Mouse (Mus musculus) liver, embryonic 11.5 days (tissue): ENCODE data around the gene Rasal2. TPM values are rescaled to one million over a fixed set of nuclear protein-coding genes. Genes with fewer than 3 reads are reported as not detected.

Source experiments
- ATAC-seq: fragments of 200-750 bp; cut with Nextera tagmentation; replicated peaks from 2 replicates; pipeline ENCODE4 v1.8.0; 2017; ENCODE audit warnings: moderate number of reproducible peaks, mild to moderate bottlenecking, moderate TSS enrichment, moderate library complexity; ENCODE audit not compliant: low FRiP score
- DNase-seq: peaks from one replicate; pipeline ENCODE4 v3.0.0-alpha.2; 2017; ENCODE audit warnings: low spot score
- H3K27ac ChIP-seq: fragments of 300-500 bp; sonication (generic); 2 replicates; pipeline ENCODE4 v1.5.1; 2014; ENCODE audit warnings: mild to moderate bottlenecking, low read depth, low read length, control low read depth
- H3K27me3 ChIP-seq: fragments of 300-500 bp; sonication (generic); replicated peaks from 2 replicates; pipeline ENCODE4 v1.6.1; 2014; ENCODE audit warnings: low read length, mixed read lengths; ENCODE audit not compliant: control insufficient read depth, insufficient read depth
- H3K36me3 ChIP-seq: fragments of 300-500 bp; sonication (generic); 2 replicates; pipeline ENCODE4 v1.6.1; 2014; ENCODE audit warnings: mild to moderate bottlenecking, low read length, moderate library complexity, mixed read lengths; ENCODE audit not compliant: control insufficient read depth, insufficient read depth
- H3K4me1 ChIP-seq: fragments of 300-500 bp; sonication (generic); replicated peaks from 2 replicates; pipeline ENCODE4 v1.6.1; 2014; ENCODE audit warnings: low read length, mixed read lengths; ENCODE audit not compliant: control insufficient read depth, insufficient read depth
- H3K4me2 ChIP-seq: fragments of 300-500 bp; sonication (generic); 2 replicates; pipeline ENCODE4 v1.6.1; 2014; ENCODE audit warnings: mild to moderate bottlenecking, control low read depth, moderate library complexity
- H3K4me3 ChIP-seq: fragments of 300-500 bp; sonication (generic); 2 replicates; pipeline ENCODE4 v1.5.1; 2014; ENCODE audit warnings: low read depth, low read length, control low read depth
- H3K9ac ChIP-seq: fragments of 300-500 bp; sonication (generic); 2 replicates; pipeline ENCODE4 v1.6.1; 2014; ENCODE audit warnings: low read depth, low read length, control low read depth
- H3K9me3 ChIP-seq: fragments of 300-500 bp; sonication (generic); 2 replicates; pipeline ENCODE4 v1.6.1; 2016; ENCODE audit warnings: low read length, inconsistent platforms, mixed read lengths; ENCODE audit not compliant: control insufficient read depth
- WGBS: fragments of 180-500 bp; shearing (Covaris S2); extraction: QIAGEN DNeasy Blood & Tissue Kit; methylation state at CpG from one replicate; pipeline ENCODE4 v1.1.7; 2014; 5-methylcytosine and 5-hydroxymethylcytosine counted together
- polyA plus RNA-seq: library from polyadenylated mRNA; unstranded; fragments of >200 nt; fragmentation: Nextera tagmentation; extraction: Ambion mirVana; gene quantifications from 2 replicates; pipeline ENCODE4 v1.2.1, GENCODE M21; 2014

Rasal2 gene
- polyA plus RNA-seq, 1 experiment from 2014 or later, result 3.9 TPM

DNA sequence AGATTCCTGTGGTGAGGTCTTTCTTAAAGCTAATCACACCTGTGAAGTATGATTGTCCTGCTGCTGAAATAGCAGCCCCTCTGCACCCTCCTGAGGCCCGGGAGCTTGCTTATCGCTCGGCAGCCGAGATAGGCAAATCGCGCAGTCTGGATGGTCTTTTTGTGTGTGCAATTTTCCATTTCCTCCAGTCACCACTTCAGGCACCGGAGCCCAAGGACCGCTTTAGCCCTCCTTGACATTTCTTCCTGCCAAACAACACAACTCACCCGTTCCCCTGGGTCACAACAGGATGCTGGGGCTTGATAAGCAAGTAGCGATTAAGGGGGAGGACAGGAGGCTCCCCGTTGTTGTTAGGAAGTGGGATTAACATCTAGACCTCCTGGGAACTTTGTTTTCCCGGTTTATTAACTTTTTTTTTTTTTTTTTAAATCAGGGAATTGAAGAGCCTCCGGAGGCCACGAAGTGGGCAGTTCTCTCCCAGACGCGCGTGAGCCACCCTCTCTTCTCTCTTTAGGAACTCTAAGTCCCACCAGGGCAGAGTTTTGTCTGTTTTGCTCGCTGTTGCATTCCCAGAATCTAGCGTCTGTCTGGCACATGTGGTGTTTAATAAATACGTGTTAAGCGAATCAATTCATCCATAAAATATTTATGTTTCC is 37.7 kb upstream of the Rasal2 start:
- H3K36me3 ChIP-seq, result no peaks in the 10 kb centered on the region
- no peak overlapping the region for H3K27ac ChIP-seq
- H3K9me3 ChIP-seq, result no peaks in the 10 kb centered on the region
- peak overlapping the region; percentile 78 for H3K4me2 ChIP-seq
- 4% methylated on average over 21 of the region's 21 CpGs for WGBS
- 0 out of 2 replicates have a peak overlapping the region, but pooled peaks have one; percentile 9 for H3K9ac ChIP-seq
- H3K4me3 ChIP-seq, result peak overlapping the region; percentile 33
- peaks cover 14% of the 10 kb centered on the region for H3K4me1 ChIP-seq
- DNase-seq (no peak), ATAC-seq (peak; percentile 50)
- no peaks in the 10 kb centered on the region for H3K27me3 ChIP-seq

DNA sequence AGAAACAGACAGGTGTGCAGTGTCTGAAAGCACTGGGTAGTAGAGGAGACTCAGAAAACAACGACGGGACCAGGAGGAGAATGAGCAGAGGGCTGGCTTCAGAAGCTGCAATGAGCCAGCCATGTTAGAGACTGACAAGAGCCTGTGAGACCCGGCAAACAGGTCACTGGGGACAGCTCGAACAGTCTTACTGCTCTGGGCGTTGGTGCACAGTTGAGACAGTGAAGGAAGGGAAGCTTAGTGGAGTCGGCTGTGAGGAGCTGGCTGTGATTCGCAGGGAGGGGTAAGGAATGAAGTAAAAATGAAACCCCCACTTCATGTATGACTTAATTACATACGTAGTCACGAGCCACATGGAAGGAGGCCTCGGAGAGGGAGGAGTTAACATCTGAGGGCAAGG is 37.1 kb upstream of the Rasal2 start:
- 9% methylated on average over 10 of the region's 10 CpGs for WGBS
- no peaks in the 10 kb centered on the region for H3K27me3 ChIP-seq
- H3K4me1 ChIP-seq, result peaks cover 14% of the 10 kb centered on the region
- no peaks in the 10 kb centered on the region for H3K36me3 ChIP-seq
- H3K9me3 ChIP-seq, result no peaks in the 10 kb centered on the region
- peak overlapping the region; percentile 78 for H3K4me2 ChIP-seq
- ATAC-seq (peak; percentile 50), DNase-seq (no peak)
- 0 out of 2 replicates have a peak overlapping the region, but pooled peaks have one; percentile 9 for H3K9ac ChIP-seq
- peak overlapping the region; percentile 33; the same call in 1 of the 2 replicates for H3K4me3 ChIP-seq
- H3K27ac ChIP-seq, result no peak overlapping the region; the same call in 1 of the 2 replicates

DNA sequence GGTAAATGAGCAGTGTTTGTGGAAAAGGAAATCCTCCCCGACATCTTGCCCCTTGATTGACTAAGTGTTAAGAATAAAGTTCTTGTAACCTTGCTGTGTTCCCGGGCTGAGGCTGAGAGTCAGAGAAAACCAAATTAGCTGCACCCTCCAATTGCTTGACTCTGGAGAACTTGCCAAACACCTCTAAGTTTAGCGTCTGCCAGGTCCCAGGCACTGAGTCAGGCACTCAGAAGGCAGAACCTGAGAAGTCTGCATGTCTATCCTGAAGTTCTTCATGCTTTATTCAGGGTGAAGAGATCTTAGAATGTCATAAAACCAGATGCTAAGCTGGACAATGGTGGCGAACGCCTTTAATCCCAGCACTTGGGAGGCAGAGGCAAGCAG is 36.4 kb upstream of the Rasal2 start:
- Histone ChIP-seq H3K4me3 (no peak overlapping the region), H3K4me2 (no peak overlapping the region), H3K27me3 (no peaks in the 10 kb centered on the region), H3K36me3 (no peaks in the 10 kb centered on the region), H3K4me1 (peaks cover 18% of the 10 kb centered on the region), H3K9me3 (no peaks in the 10 kb centered on the region), H3K27ac (no peak overlapping the region), H3K9ac (no peak overlapping the region)
- 49% methylated on average over 5 of the region's 5 CpGs for WGBS
- DNase-seq, result no peak
- no peak for ATAC-seq

DNA sequence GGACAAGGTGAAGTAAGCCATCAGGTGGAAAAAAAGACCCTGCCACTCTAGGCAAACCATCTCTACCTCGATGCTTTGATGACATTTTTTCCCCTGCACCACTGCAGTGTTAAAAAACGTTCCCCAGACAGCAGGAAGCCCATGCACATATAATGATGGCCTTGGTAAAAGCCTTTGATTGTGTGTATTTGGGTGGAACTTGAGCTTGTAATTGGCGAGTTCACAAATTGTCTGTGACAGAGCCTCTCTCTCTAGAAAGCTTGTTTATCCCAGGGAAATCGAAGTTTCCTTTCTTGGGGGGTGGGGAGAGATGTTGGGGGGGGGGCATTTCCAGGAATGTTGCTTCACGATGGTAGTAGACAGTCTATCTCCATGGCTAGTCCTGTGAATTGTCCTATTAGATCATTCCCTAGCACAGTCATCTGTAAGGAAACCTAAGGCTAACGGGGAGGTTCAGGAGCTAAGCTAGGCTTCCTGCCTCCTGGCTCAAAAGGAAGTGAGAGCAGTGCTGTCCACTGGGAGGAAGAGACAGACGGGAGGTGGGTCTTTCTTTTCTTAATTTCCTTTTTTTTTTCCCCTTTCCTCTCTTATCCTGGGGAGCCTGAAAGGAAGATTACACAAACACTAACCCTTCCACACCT is 35.9 kb upstream of the Rasal2 start:
- DNase-seq (no peak), ATAC-seq (no peak)
- H3K4me1 ChIP-seq, result peaks cover 23% of the 10 kb centered on the region
- H3K9ac ChIP-seq, result no peak overlapping the region
- 27% methylated on average over 7 of the region's 7 CpGs for WGBS
- H3K27me3 ChIP-seq, result no peaks in the 10 kb centered on the region
- no peak overlapping the region for H3K4me2 ChIP-seq
- no peaks in the 10 kb centered on the region for H3K36me3 ChIP-seq
- H3K27ac ChIP-seq, result no peak overlapping the region
- no peak overlapping the region for H3K4me3 ChIP-seq
- H3K9me3 ChIP-seq, result no peaks in the 10 kb centered on the region

DNA sequence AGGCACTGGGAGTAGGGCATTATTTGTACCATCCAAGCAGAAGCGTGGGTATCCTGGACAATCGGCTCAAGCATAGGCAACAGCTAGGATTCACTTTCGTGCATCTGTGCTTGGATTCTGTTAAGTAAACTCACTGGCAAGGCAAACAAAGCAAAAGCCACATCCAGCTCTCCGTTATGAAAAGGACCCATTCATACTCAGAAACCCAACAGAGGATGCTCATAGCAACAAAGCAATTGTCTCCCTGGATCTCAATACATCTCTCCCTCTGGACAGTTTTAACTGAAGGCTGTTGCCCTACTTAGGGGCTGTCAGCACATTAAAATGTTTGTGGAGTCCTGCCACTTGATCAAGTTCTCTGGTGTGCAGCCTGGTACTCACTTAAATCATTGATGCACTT is 34.7 kb upstream of the Rasal2 start:
- Histone ChIP-seq H3K36me3 (no peaks in the 10 kb centered on the region), H3K4me2 (no peak overlapping the region), H3K4me3 (no peak overlapping the region), H3K27me3 (no peaks in the 10 kb centered on the region), H3K27ac (no peak overlapping the region), H3K9me3 (no peaks in the 10 kb centered on the region), H3K9ac (no peak overlapping the region), H3K4me1 (peaks cover 29% of the 10 kb centered on the region)
- DNase-seq, result no peak
- ATAC-seq, result no peak
- WGBS, result 74% methylated on average over 4 of the region's 4 CpGs

DNA sequence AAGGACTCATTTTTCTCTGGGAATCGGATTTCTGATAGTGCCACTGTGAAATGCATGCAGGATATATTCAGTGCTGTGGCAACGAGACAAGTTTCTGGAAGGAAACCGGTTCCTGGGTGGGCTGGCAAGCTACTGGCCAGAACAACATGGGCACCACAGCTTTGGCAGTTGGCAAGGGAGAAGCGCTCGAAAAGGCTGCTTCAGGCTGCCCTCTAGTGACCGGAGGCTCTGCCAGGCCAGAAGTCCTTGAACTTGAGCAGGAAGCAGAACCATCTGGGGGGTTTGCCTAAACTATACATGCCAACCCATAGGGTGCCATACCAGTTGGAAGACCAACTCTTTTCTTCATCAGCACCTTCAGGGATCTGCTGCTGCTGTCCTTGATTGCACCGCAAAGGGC is 33.9 kb upstream of the Rasal2 start:
- H3K9ac ChIP-seq, result no peak overlapping the region
- peaks cover 29% of the 10 kb centered on the region for H3K4me1 ChIP-seq

DNA sequence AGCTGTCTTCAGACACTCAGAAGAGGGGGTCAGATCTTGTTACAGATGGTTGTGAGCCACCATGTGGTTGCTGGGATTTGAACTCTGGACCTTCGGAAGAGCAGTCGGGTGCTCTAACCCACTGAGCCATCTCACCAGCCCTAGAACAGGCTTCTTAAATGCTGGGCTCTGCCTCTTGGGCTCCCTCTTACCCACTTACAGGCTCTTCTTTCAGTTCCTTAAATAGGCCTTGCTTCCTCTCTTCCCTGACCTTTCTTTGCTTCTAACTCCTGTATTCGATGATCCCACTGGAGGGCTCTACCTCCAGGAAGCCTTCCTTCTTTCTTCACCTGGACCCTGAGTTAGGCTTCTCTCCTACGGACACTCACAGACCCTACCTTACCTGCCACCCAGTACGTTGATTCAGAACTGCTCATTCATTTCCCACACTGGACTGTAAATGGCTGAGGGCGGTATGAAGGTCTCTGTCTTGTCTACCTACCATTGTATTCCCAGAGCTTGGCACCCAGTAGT is 33.1 kb upstream of the Rasal2 start:
- DNase-seq (no peak), ATAC-seq (no peak)
- H3K27me3 ChIP-seq, result no peaks in the 10 kb centered on the region
- H3K4me1 ChIP-seq, result peaks cover 26% of the 10 kb centered on the region
- no peak overlapping the region for H3K4me2 ChIP-seq
- H3K4me3 ChIP-seq, result no peak overlapping the region
- no peak overlapping the region for H3K9ac ChIP-seq
- whole genome bisulfite sequencing, result 79% methylated on average over 6 of the region's 6 CpGs
- no peaks in the 10 kb centered on the region for H3K36me3 ChIP-seq
- H3K9me3 ChIP-seq, result no peaks in the 10 kb centered on the region
- no peak overlapping the region for H3K27ac ChIP-seq

More for the DNA sequence above, 33.9 kb upstream of the Rasal2 start:
- Histone ChIP-seq H3K27ac (no peak overlapping the region), H3K27me3 (no peaks in the 10 kb centered on the region), H3K4me2 (no peak overlapping the region), H3K9me3 (no peaks in the 10 kb centered on the region), H3K4me3 (no peak overlapping the region), H3K36me3 (no peaks in the 10 kb centered on the region)
- ATAC-seq (no peak), DNase-seq (no peak)
- 61% methylated on average over 7 of the region's 7 CpGs for WGBS

DNA sequence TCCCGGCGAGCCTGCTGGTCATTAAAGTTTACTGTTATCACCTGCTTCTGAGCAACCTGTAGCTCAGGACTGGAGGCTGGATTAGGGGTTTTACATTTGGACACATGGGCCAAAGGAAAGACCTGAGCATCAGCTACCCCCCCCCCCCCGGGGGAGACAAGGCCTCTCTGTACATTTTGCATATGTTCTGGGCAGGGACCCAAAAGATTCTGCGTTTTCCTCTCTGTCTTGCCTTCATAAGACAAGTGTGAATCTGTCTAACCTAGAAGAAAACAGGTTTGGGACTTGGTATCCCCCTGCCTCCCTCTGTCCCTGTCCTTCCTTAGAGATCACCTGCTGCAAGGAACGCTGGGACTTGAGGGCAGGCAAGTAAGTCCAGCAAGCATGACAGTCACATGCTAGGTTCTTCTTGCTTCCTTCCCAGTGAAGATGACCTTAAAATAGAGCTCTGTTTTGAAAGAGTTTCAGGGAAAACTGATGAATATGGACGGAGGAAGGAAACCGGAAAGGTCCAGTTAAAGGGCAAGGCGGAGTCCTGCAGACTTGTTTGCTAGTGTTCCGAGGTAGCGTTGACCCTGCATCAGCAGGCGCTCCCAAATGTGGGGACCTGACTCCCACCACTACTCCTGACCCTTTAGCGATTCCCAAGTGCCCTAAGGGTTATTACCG is 32.4 kb upstream of the Rasal2 start:
- no peak overlapping the region for H3K9ac ChIP-seq
- no peak for DNase-seq
- no peak overlapping the region for H3K4me3 ChIP-seq
- H3K36me3 ChIP-seq, result no peaks in the 10 kb centered on the region
- ATAC-seq, result no peak
- no peak overlapping the region for H3K27ac ChIP-seq
- H3K4me2 ChIP-seq, result no peak overlapping the region
- H3K27me3 ChIP-seq, result no peaks in the 10 kb centered on the region
- H3K4me1 ChIP-seq, result peaks cover 21% of the 10 kb centered on the region
- no peaks in the 10 kb centered on the region for H3K9me3 ChIP-seq
- WGBS, result 63% methylated on average over 13 of the region's 13 CpGs
